ENCODE assay signal across 10 mouse cellular contexts in genomic region chr4:137942782-137943486, GRCm38 (mm10). TPM values are rescaled to one million over a fixed set of nuclear protein-coding genes. Genes with fewer than 3 reads are reported as not detected.
DNase-seq lines count a peak whose midpoint lies in the region; ATAC-seq and TF ChIP-seq lines count a peak whose summit lies in the region.
"Had no signal": no experiment of that assay in that cellular context is flagged by ENCODE, and none has a peak within 500 bp of the region (broad histone marks: within the 10 kb centered on the region; RNA-seq: fewer than 3 reads in every experiment).

No protein-coding gene starts in this region.

- H3K9ac ChIP-seq in midbrain, embryonic 13.5 days (replicated peaks), result no peak overlapping the region
- no peak overlapping the region for H3K9ac ChIP-seq in midbrain, postnatal 0 days (replicated peaks; ENCODE audit: low read length, poor library complexity, severe bottlenecking)
- no peak overlapping the region for H3K9ac ChIP-seq in forebrain, embryonic 15.5 days (replicated peaks)
- H3K9ac ChIP-seq: stomach, embryonic 15.5 days had no signal

- no peak for ATAC-seq in midbrain, embryonic 13.5 days
- ATAC-seq in midbrain, postnatal 0 days (ENCODE audit: low FRiP score), result no peak
- ATAC-seq in forebrain, embryonic 15.5 days (replicated peaks), result no peak

- peak overlapping the region; percentile 3; the same call in 1 of the 2 replicates for H3K27ac ChIP-seq in heart, embryonic 10.5 days
- H3K27ac ChIP-seq in midbrain, embryonic 13.5 days, result peak overlapping the region; percentile 20; the same call in 1 of the 2 replicates
- no peak overlapping the region for H3K27ac ChIP-seq in midbrain, postnatal 0 days (ENCODE audit: low read depth, low read length)
- peak overlapping the region; percentile 23; the same call in 1 of the 2 replicates for H3K27ac ChIP-seq in forebrain, embryonic 15.5 days (replicated peaks)
- H3K27ac ChIP-seq: kidney, postnatal 0 days; stomach, embryonic 15.5 days had no signal

- no peaks in the 10 kb centered on the region for H3K27me3 ChIP-seq in heart, embryonic 10.5 days (ENCODE audit: insufficient read depth, poor library complexity, severe bottlenecking)
- H3K27me3 ChIP-seq in midbrain, embryonic 13.5 days, result no peaks in the 10 kb centered on the region
- no peaks in the 10 kb centered on the region for H3K27me3 ChIP-seq in midbrain, postnatal 0 days (ENCODE audit: insufficient read depth, low read length)
- H3K27me3 ChIP-seq in forebrain, embryonic 15.5 days, result no peaks in the 10 kb centered on the region
- H3K27me3 ChIP-seq: stomach, embryonic 15.5 days had no signal

- H3K4me3 ChIP-seq in heart, embryonic 10.5 days, result no peak overlapping the region
- H3K4me3 ChIP-seq in midbrain, embryonic 13.5 days (replicated peaks), result no peak overlapping the region
- H3K4me3 ChIP-seq in midbrain, postnatal 0 days (ENCODE audit: low read depth, low read length), result no peak overlapping the region
- H3K4me3 ChIP-seq in forebrain, embryonic 15.5 days, result no peak overlapping the region
- H3K4me3 ChIP-seq: stomach, embryonic 15.5 days had no signal

- WGBS in heart, embryonic 10.5 days, result 65% methylated on average over 9 of the region's 9 CpGs
- WGBS in midbrain, embryonic 13.5 days, result 43% methylated on average over 9 of the region's 9 CpGs
- 36% methylated on average over 9 of the region's 9 CpGs for WGBS in midbrain, postnatal 0 days
- WGBS in forebrain, embryonic 15.5 days, result 31% methylated on average over 9 of the region's 9 CpGs

- peaks cover 99% of the 10 kb centered on the region for H3K36me3 ChIP-seq in heart, embryonic 10.5 days
- peaks cover 48% of the 10 kb centered on the region for H3K36me3 ChIP-seq in midbrain, embryonic 13.5 days
- H3K36me3 ChIP-seq in midbrain, postnatal 0 days (ENCODE audit: insufficient read depth, low read length), result peaks cover 35% of the 10 kb centered on the region
- 0 out of 2 replicates have a peak, but pooled peaks cover 3% of the 10 kb centered on the region for H3K36me3 ChIP-seq in forebrain, embryonic 15.5 days

- H3K9me3 ChIP-seq in heart, embryonic 10.5 days, result no peaks in the 10 kb centered on the region
- H3K9me3 ChIP-seq in midbrain, embryonic 13.5 days, result no peaks in the 10 kb centered on the region
- no peaks in the 10 kb centered on the region for H3K9me3 ChIP-seq in midbrain, postnatal 0 days (ENCODE audit: low read length)
- H3K9me3 ChIP-seq in forebrain, embryonic 15.5 days, result no peaks in the 10 kb centered on the region
- H3K9me3 ChIP-seq: stomach, embryonic 15.5 days had no signal

- no peak overlapping the region for H3K4me2 ChIP-seq in midbrain, embryonic 13.5 days (replicated peaks)
- H3K4me2 ChIP-seq in midbrain, postnatal 0 days (ENCODE audit: low read depth, low read length, poor library complexity, severe bottlenecking), result no peak overlapping the region
- H3K4me2 ChIP-seq in forebrain, embryonic 15.5 days (replicated peaks), result no peak overlapping the region
- H3K4me2 ChIP-seq: stomach, embryonic 15.5 days had no signal

- H3K4me1 ChIP-seq in heart, embryonic 10.5 days, result peaks cover 28% of the 10 kb centered on the region
- peaks cover 35% of the 10 kb centered on the region for H3K4me1 ChIP-seq in midbrain, embryonic 13.5 days (replicated peaks)
- H3K4me1 ChIP-seq in midbrain, postnatal 0 days (ENCODE audit: insufficient read depth, low read length), result peaks cover 4% of the 10 kb centered on the region; the same call in 1 of the 2 replicates
- H3K4me1 ChIP-seq in forebrain, embryonic 15.5 days, result peaks cover 25% of the 10 kb centered on the region
- H3K4me1 ChIP-seq: stomach, embryonic 15.5 days had no signal

- no peak for DNase-seq in heart, embryonic 10.5 days (ENCODE audit: low spot score)
- no peak for DNase-seq in heart, postnatal 36 days
- no peak for DNase-seq in midbrain, postnatal 0 days (ENCODE audit: low spot score)
- peak; percentile 45 for DNase-seq in skeletal muscle tissue, adult 2 months (ENCODE audit: low read depth, low spot score)
- no peak for DNase-seq in adrenal gland, adult 8-10 months
- DNase-seq in urinary bladder, postnatal 4 days (ENCODE audit: low spot score in 2 of 2), result no peak

- TF ChIP-seq CTCF in midbrain, postnatal 0 days (IDR thresholded peaks at IDR 0.05), result no peak

- intact Hi-C loops in heart, postnatal 36 days (cut with DNase I), result no loop called here

RNA-seq across cellular contexts. Expression of gene Eif4g3, which starts 49.9 kb away (rescaled TPM):
- polyA plus RNA-seq in heart, embryonic 10.5 days (2016; fragmentation: Nextera tagmentation; extraction: Ambion mirVana), result 29.0 and 35.3 TPM in 2 replicates
- total RNA-seq in heart, postnatal 36 days (2021), result 10 to 100 TPM; 45.5 to 47.2 TPM
- 50.1 and 55.5 TPM in 2 replicates for polyA plus RNA-seq in midbrain, embryonic 13.5 days (2015; fragmentation: Nextera tagmentation; extraction: Ambion mirVana)
- total RNA-seq in midbrain, postnatal 0 days (2014; rRNA removed), result 70.0 and 92.2 TPM in 2 replicates
- 36.0 and 42.4 TPM in 2 replicates for polyA plus RNA-seq in midbrain, postnatal 0 days (2015; fragmentation: Nextera tagmentation; extraction: Ambion mirVana)
- 48.6 and 49.7 TPM in 2 replicates for polyA plus RNA-seq in forebrain, embryonic 15.5 days (2015; fragmentation: Nextera tagmentation; extraction: Ambion mirVana)
- 100 to 1,000 TPM in 3 of 4 experiments, 10 to 100 TPM in 1; 97.4 to 133 (median 119) TPM for total RNA-seq in adrenal gland, adult 8-10 months (2022)
